Mouse (Mus musculus): ENCODE results near the gene Rsf1. TPM values are rescaled to one million over a fixed set of nuclear protein-coding genes. Genes with fewer than 3 reads are reported as not detected.

Rsf1 gene
- total RNA-seq, 4 experiments from 2014 or later, result 43.2 to 49.0 (median 45.6) TPM

DNA sequence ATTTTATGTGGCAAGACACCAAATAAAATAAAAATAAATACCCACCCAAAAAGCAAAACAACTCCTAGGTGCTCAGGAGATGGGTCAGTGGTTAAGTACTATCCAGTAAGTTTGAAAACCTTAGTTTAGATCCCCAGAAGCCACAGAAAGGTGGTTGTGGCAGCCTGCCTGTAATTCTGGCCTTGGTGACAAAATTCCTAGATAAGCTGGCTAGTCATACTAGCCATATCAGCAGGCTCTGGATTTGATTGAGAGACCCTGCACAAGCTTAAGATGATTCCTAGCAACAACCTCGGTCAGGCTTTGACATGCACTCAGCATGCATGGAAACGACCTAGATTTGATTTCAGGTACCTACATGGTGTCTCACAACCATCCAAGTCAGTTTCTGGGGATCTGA lies 49.7 kb downstream of the Rsf1 start:
- no peak for DNase-seq (ENCODE audit: low spot score in 2 of 2)

DNA sequence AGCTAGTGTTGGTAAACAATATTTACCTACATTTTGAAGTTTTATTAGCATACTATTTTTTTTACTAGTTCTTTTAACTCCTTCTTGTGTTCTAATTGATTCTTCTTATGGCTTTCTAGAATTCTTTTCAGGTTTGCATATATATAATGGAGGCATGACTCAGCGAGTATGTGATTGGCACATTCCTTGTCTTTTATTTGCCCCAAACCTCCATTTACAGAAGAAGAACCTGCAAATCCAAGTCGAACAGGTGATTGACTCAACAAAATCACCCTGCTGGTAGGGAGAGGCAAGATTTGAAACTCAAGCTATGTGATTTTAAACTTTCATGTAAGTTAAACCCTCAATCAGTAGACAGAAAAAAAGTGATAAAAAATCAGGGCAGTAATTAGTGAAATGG lies 51.6 kb downstream of the Rsf1 start:
- no peak for DNase-seq (ENCODE audit: low spot score in 2 of 2)

DNA sequence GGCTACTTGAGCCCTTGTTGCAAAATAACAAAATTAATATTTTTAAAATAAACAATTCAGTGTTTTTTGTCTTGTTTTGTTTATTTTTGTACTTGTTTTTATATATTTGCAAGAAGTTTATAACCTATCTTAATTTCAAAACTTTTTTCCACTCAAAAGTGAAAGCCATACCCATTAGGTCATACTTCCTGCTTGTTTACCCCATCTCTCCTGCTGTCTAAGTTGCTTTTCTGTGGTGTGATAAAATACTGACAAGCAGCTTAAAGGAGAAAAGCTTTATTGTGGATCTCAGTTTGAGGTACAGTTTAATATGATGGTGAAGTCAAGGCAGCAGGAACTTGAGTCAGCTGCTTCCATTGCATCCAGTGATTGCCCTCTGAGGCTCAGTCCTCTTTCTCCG lies 53.2 kb downstream of the Rsf1 start:
- DNase-seq (ENCODE audit: low spot score in 2 of 2), result no peak

GRCm38 (mm10) chr7:97645060-97645459 lies 65.4 kb downstream of the Rsf1 start:
- no peak for DNase-seq (ENCODE audit: low spot score in 2 of 2)

- no peak for DNase-seq (ENCODE audit: low spot score in 2 of 2)
These were observed 68.0 kb downstream of the Rsf1 start for GRCm38 (mm10) chr7:97647656-97648055.

- no peak for DNase-seq (ENCODE audit: low spot score in 2 of 2)
These were observed 71.0 kb downstream of the Rsf1 start for GRCm38 (mm10) chr7:97650729-97651128.

DNA sequence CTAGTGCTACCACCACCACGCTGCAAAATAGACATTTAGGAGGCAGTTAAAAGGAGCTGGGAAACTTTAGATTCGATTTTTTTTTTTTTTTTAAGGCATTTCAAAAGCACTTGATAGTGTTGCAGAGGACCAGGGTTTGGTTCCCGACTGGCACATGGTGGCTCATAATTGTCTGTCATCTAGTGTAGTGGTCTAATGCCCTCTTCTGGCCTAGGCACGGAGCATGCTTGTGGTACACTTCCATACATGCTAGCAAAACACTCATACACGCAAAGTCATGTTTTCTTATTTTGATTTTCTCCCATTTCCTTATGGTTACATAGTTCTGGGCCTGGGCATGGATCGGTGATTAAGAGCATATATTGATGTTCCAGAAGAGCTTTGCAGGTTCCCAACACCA lies 76.5 kb downstream of the Rsf1 start:
- DNase-seq (ENCODE audit: low spot score in 2 of 2), result no peak

GRCm38 (mm10) chr7:97661634-97662033 lies 81.9 kb downstream of the Rsf1 start:
- no peak for DNase-seq (ENCODE audit: low spot score in 2 of 2)

DNA sequence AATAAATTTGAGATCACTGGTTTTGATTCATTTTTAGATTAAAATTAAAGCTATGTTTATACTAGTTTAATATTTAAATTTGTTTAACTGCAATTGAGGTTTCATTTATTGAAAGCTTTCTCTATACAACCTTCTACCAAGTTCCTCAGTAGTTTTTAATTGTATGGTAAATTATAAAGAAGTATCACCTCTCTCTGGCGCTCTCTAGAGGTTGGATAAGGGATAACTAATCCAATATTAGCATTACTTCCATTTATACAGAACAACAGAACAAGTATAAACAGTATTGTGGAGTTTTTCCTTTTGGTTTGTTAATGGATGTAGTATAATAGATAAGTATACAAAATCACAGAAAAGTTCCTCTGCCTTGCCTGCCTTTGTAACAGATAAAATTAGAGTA lies 99.5 kb downstream of the Rsf1 start:
- DNase-seq (ENCODE audit: low spot score in 2 of 2), result no peak

GRCm38 (mm10) chr7:97687831-97688230 lies 108.1 kb downstream of the Rsf1 start:
- DNase-seq (ENCODE audit: low spot score in 2 of 2), result no peak

DNA sequence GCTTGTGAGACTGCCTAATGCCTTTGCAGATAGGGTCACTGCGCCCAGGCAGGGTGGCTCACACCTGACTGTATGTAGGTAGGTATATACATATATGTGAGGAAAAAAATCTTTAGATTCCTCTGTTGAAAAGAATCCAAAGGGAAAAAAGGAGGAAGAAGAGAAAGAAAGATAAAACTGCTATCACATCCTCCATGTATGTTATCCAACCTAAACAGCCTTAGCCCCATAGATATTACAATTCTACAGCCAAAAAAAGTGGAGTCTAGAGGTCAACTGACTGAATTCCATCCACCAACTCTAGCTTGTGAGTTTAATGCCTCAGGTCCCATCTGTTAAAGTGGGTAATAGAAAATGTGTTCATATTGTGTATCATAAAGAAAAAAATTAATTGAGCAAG lies 115.8 kb downstream of the Rsf1 start:
- DNase-seq (ENCODE audit: low spot score in 2 of 2), result no peak

DNA sequence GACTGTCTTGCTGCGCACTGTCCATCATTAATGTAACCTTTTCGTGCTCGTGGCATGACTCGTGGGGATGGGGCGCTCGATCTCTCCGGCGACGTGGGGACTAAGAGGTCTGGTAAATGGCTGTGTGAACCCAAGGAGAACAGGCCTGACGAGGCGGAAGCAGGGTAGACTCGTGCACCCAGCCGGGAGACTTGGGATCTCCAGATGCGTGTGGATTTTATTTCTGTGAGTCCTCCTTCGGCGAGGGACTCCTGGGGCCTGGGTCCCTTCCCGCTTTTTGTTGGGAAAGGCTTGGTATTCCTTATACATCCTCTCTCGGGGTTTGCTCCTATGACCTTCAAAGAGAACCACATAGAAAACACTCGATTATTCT lies 116.4 kb downstream of the Rsf1 start:
- DNase-seq (ENCODE audit: low spot score in 2 of 2), result no peak

- peak; percentile 90 to 93 for DNase-seq (ENCODE audit: low spot score in 2 of 2)
These were observed 117.0 kb downstream of the Rsf1 start, which contains the start of gene Clns1a for GRCm38 (mm10) chr7:97696506-97697254. Clns1a (plus strand) TSS chr7:97696634.

DNA sequence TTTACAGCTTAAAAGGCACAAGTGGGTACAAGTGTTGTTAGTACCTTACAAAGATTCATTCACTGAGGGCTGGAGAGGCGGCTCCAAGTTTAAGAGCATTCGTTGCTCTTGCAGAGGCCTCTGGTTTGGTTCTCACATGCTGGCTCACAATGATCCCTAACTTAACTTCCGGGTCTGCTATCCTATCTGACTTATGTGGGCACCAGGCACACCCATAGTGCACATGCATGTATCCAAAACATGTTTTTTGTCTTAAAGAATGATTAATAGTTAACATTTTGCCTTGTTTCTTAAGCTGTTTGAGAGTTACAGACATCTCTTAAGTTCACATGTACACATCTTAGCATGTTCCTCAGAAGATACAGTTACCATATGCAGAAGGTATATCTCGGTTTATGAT lies 120.5 kb downstream of the Rsf1 start:
- no peak for DNase-seq (ENCODE audit: low spot score in 2 of 2)

DNA sequence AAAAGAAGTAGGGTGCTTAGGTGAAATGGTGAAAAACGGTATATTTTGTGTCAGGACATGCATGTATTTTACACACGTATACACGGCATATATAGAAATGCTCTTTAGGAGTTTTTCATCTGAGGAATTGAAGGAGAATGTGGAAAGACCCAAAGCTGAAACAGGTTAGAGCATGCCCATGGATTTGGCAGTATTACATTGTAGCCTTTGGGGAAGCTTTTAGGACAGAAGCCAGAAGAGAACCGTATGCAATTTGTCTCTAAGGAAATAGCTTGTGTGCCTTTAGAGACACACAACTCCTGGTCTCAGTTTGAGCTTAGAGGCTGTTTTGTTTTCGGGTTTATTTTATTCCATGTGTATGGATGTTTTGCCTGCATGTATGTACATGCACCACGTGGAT lies 121.4 kb downstream of the Rsf1 start:
- no peak for DNase-seq (ENCODE audit: low spot score in 2 of 2)

DNA sequence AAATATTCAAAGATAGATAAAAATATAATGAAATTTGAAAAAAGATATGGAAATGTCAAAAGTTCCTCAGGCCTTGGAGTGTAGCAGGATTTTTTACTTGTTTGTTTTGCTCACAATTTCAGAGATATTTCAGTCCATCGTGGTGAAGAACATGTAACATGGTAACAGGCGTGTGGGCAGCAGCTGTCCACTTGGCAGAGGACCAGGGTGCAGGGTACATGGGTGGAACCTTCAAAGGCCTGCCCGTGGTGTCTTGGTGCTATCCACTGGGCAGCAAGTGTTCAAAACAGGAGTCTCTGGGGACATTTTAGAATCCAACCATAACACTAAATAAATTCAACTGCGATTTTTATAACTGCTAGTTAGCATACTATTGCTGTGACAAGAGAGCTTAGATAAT lies 127.4 kb downstream of the Rsf1 start:
- DNase-seq (ENCODE audit: low spot score in 2 of 2), result no peak

GRCm38 (mm10) chr7:97707809-97708208 lies 128.1 kb downstream of the Rsf1 start:
- DNase-seq (ENCODE audit: low spot score in 2 of 2), result no peak

DNA sequence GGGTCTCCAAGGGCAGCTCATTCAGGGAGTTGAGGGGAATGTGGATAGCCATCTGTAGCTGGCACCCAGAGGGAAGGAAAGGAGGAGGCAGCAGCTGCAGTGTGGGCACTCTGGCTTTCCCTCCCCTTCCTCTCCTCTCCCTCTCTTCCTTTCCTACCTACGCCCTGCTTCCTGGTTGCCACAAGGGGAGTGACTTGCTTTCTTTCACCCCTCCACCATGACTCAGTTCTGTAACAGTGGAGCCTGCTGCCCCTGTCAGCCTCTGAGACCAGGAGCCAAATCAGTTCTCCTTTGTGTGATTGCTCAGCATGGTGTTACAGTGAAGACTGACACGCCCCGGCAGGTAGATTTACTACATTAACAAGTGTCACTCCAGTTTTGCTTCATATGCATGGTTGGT lies 129.5 kb downstream of the Rsf1 start:
- no peak for DNase-seq (ENCODE audit: low spot score in 2 of 2)

GRCm38 (mm10) chr7:97714651-97715050 lies 135.0 kb downstream of the Rsf1 start:
- DNase-seq (ENCODE audit: low spot score in 2 of 2), result no peak

- DNase-seq (ENCODE audit: low spot score in 2 of 2), result no peak
These were observed 137.6 kb downstream of the Rsf1 start for GRCm38 (mm10) chr7:97717326-97717725.

GRCm38 (mm10) chr7:97719078-97719477 lies 139.4 kb downstream of the Rsf1 start:
- DNase-seq (ENCODE audit: low spot score in 2 of 2), result no peak

DNA sequence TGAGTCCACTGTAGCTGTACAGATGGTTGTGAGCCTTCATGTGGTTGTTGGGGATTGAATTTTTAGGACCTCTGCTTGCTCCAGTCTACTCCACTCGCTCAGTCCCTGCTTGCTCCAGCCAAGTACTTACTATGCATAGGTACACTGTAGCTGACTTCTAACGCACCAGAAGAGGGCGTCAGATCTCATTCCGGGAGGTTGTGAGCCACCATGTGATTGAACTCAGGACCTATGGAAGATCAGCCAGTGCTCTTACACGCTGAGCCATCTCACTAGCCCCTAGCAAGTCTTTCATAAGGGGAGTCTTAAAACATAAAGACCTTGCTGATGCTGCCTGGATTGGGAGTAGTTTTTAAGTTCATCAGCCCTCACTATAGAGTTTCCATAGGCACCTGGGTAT lies 140.4 kb downstream of the Rsf1 start:
- DNase-seq (ENCODE audit: low spot score in 2 of 2), result no peak

- DNase-seq (ENCODE audit: low spot score in 2 of 2), result peak in 1 of 2 experiments; percentile 49
These were observed 142.7 kb downstream of the Rsf1 start for GRCm38 (mm10) chr7:97722278-97722918.
